ENCODE assay signal across 22 mouse cellular contexts in genomic region chr3:60538214-60538971, GRCm38 (mm10).
A peak's percentile ranks its signal among the peaks of the same experiment; 100 is the strongest.
DNase-seq lines count a peak whose midpoint lies in the region; ATAC-seq and TF ChIP-seq lines count a peak whose summit lies in the region.
"Had no signal": no experiment of that assay in that cellular context is flagged by ENCODE, and none has a peak within 500 bp of the region (broad histone marks: within the 10 kb centered on the region; RNA-seq: fewer than 3 reads in every experiment).

No protein-coding gene starts in this region.

- no peak for DNase-seq in layer of hippocampus, adult 2 months (ENCODE audit: low spot score in 2 of 2)
- DNase-seq in layer of hippocampus, postnatal 25 days (ENCODE audit: extremely low spot score in 1 of 2, low spot score in 1 of 2), result no peak
- peak; percentile 62 for DNase-seq in A20 (ENCODE audit: low read depth, low spot score)
- no peak for DNase-seq in adrenal gland, adult 18-20 months (ENCODE audit: low spot score in 2 of 2)
- no peak for DNase-seq in frontal cortex, postnatal 14 days (ENCODE audit: low spot score in 2 of 2)
- no peak for DNase-seq in cerebellum, postnatal 4 days (ENCODE audit: low spot score in 2 of 2)
- DNase-seq: adrenal gland, adult 2 months; adrenal gland, postnatal 25 days; cerebellum, adult 18-20 months; cerebellum, adult 9-11 months; gastrocnemius, postnatal 36 days had no signal

- ATAC-seq in common myeloid progenitor, adult 5-6 weeks (replicated peaks; ENCODE audit: low read depth, poor library complexity, severe bottlenecking), result peak; percentile 42; the same call in 1 of the 2 replicates
- ATAC-seq in megakaryocyte-erythroid progenitor cell, adult 5-6 weeks (replicated peaks; ENCODE audit: low FRiP score, low TSS enrichment, poor library complexity, severe bottlenecking), result peak; percentile 52; the same call in 1 of the 2 replicates
- ATAC-seq: activated CD4-positive, CD25-positive, alpha-beta regulatory T cell, adult 4 months; forebrain, embryonic 16.5 days; intestine, embryonic 16.5 days; Patski had no signal

- no peak for TF ChIP-seq CTCF in layer of hippocampus, adult 2 months (conservative IDR thresholded peaks at IDR 0.05)

- H3K4me3 ChIP-seq in layer of hippocampus, adult 2 months, result no peak overlapping the region
- H3K4me3 ChIP-seq: embryonic facial prominence, embryonic 13.5 days; forebrain, embryonic 12.5 days; heart, embryonic 12.5 days; hindbrain, embryonic 10.5 days had no signal

- H3K27ac ChIP-seq in layer of hippocampus, adult 2 months, result 0 out of 2 replicates have a peak overlapping the region, but pooled peaks have one; percentile 36
- H3K27ac ChIP-seq: embryonic facial prominence, embryonic 13.5 days; forebrain, embryonic 12.5 days; hindbrain, embryonic 10.5 days; hindbrain, embryonic 14.5 days had no signal
